Mouse (Mus musculus): ENCODE measurements around the gene Trim7. TPM values are rescaled to one million over a fixed set of nuclear protein-coding genes. Genes with fewer than 3 reads are reported as not detected.

Gene Trim7
- polyA plus RNA-seq, 1 experiment from 2014 or later: 2.1 TPM

GRCm38 (mm10) chr11:48806856-48807562 is 18.9 kb upstream of the Trim7 start:
- ATAC-seq (ENCODE audit: low FRiP score): peak; percentile 48
- H3K9me3 ChIP-seq (replicated peaks): no peaks in the 10 kb centered on the region
- H3K27ac ChIP-seq (replicated peaks): no peak overlapping the region
- H3K4me1 ChIP-seq: peaks cover 14% of the 10 kb centered on the region
- 60% methylated on average over 21 of the region's 21 CpGs for WGBS
- no peak overlapping the region for H3K9ac ChIP-seq (replicated peaks)
- H3K27me3 ChIP-seq (replicated peaks): no peaks in the 10 kb centered on the region
- no peak overlapping the region for H3K4me3 ChIP-seq (replicated peaks)
- H3K36me3 ChIP-seq: peaks cover 95% of the 10 kb centered on the region
- H3K4me2 ChIP-seq: no peak overlapping the region

- Histone ChIP-seq H3K9me3 (replicated peaks) (no peaks in the 10 kb centered on the region), H3K27ac (replicated peaks) (no peak overlapping the region), H3K36me3 (peaks cover 94% of the 10 kb centered on the region), H3K4me1 (peaks cover 6% of the 10 kb centered on the region), H3K27me3 (replicated peaks) (no peaks in the 10 kb centered on the region), H3K4me3 (replicated peaks) (no peak overlapping the region), H3K4me2 (no peak overlapping the region), H3K9ac (replicated peaks) (no peak overlapping the region)
- 67% methylated on average over 14 of the region's 14 CpGs for WGBS
- ATAC-seq (ENCODE audit: low FRiP score): peak; percentile 26; the same call in 1 of the 2 replicates
Observed at GRCm38 (mm10) chr11:48807563-48808303, 18.2 kb upstream of the Trim7 start.

GRCm38 (mm10) chr11:48808304-48808646 is 17.7 kb upstream of the Trim7 start:
- Histone ChIP-seq H3K4me2 (no peak overlapping the region), H3K27me3 (replicated peaks) (no peaks in the 10 kb centered on the region), H3K36me3 (peaks cover 91% of the 10 kb centered on the region), H3K4me3 (replicated peaks) (no peak overlapping the region), H3K9me3 (replicated peaks) (no peaks in the 10 kb centered on the region), H3K9ac (replicated peaks) (no peak overlapping the region), H3K4me1 (peaks cover 3% of the 10 kb centered on the region), H3K27ac (replicated peaks) (no peak overlapping the region)
- ATAC-seq (ENCODE audit: low FRiP score): no peak

- no peak for ATAC-seq (ENCODE audit: low FRiP score)
- Histone ChIP-seq H3K4me2 (no peak overlapping the region), H3K27me3 (replicated peaks) (no peaks in the 10 kb centered on the region), H3K4me3 (replicated peaks) (no peak overlapping the region), H3K9me3 (replicated peaks) (no peaks in the 10 kb centered on the region), H3K4me1 (peaks cover 8% of the 10 kb centered on the region), H3K27ac (replicated peaks) (no peak overlapping the region), H3K36me3 (peaks cover 85% of the 10 kb centered on the region), H3K9ac (replicated peaks) (no peak overlapping the region)
- WGBS: 74% methylated on average over 16 of the region's 16 CpGs
Observed at GRCm38 (mm10) chr11:48808737-48809433, 17.1 kb upstream of the Trim7 start.

GRCm38 (mm10) chr11:48809434-48809830 is 16.5 kb upstream of the Trim7 start:
- Histone ChIP-seq H3K27ac (replicated peaks) (no peak overlapping the region), H3K4me2 (no peak overlapping the region), H3K9ac (replicated peaks) (no peak overlapping the region), H3K36me3 (peaks cover 80% of the 10 kb centered on the region), H3K27me3 (replicated peaks) (no peaks in the 10 kb centered on the region), H3K4me3 (replicated peaks) (no peak overlapping the region), H3K9me3 (replicated peaks) (no peaks in the 10 kb centered on the region), H3K4me1 (peaks cover 12% of the 10 kb centered on the region)
- WGBS: 75% methylated on average over 4 of the region's 4 CpGs
- no peak for ATAC-seq (ENCODE audit: low FRiP score)

- 94% methylated on average over 2 of the region's 2 CpGs for WGBS
- Histone ChIP-seq H3K27ac (replicated peaks) (no peak overlapping the region), H3K9me3 (replicated peaks) (no peaks in the 10 kb centered on the region), H3K27me3 (replicated peaks) (no peaks in the 10 kb centered on the region), H3K36me3 (peaks cover 77% of the 10 kb centered on the region), H3K4me3 (replicated peaks) (no peak overlapping the region), H3K4me2 (no peak overlapping the region), H3K9ac (replicated peaks) (no peak overlapping the region), H3K4me1 (peaks cover 19% of the 10 kb centered on the region)
- ATAC-seq (ENCODE audit: low FRiP score): no peak
Observed at GRCm38 (mm10) chr11:48810142-48810541, 15.8 kb upstream of the Trim7 start.

- H3K9ac ChIP-seq (replicated peaks): no peak overlapping the region
Observed at GRCm38 (mm10) chr11:48813782-48814181, 12.2 kb upstream of the Trim7 start.

GRCm38 (mm10) chr11:48815851-48816250 is 10.1 kb upstream of the Trim7 start:
- Histone ChIP-seq H3K9ac (replicated peaks) (peak overlapping the region; percentile 76), H3K4me1 (peaks cover 32% of the 10 kb centered on the region), H3K4me2 (peak overlapping the region; percentile 85), H3K27me3 (replicated peaks) (no peaks in the 10 kb centered on the region), H3K4me3 (replicated peaks) (peak overlapping the region; percentile 86), H3K27ac (replicated peaks) (0 out of 2 replicates have a peak overlapping the region, but pooled peaks have one; percentile 8), H3K36me3 (peaks cover 24% of the 10 kb centered on the region), H3K9me3 (replicated peaks) (no peaks in the 10 kb centered on the region)
- WGBS: 77% methylated on average over 16 of the region's 16 CpGs
- no peak for ATAC-seq (ENCODE audit: low FRiP score)

More at GRCm38 (mm10) chr11:48813782-48814181, 12.2 kb upstream of the Trim7 start:
- Histone ChIP-seq H3K4me3 (replicated peaks) (no peak overlapping the region), H3K4me1 (peaks cover 32% of the 10 kb centered on the region), H3K27ac (replicated peaks) (no peak overlapping the region), H3K27me3 (replicated peaks) (no peaks in the 10 kb centered on the region), H3K9me3 (replicated peaks) (no peaks in the 10 kb centered on the region), H3K4me2 (no peak overlapping the region), H3K36me3 (peaks cover 42% of the 10 kb centered on the region)
- ATAC-seq (ENCODE audit: low FRiP score): no peak

GRCm38 (mm10) chr11:48816281-48816781 is 9.6 kb upstream of the Trim7 start:
- WGBS: 3% methylated on average over 23 of the region's 23 CpGs
- peak overlapping the region; percentile 85 for H3K4me2 ChIP-seq

GRCm38 (mm10) chr11:48816800-48817665 is 8.9 kb upstream of the Trim7 start, which contains the start of gene Trim41:
TSS of gene Trim41 (minus strand) at chr11:48817353.
- H3K4me1 ChIP-seq: peaks cover 32% of the 10 kb centered on the region
- H3K9me3 ChIP-seq (replicated peaks): no peaks in the 10 kb centered on the region
- peak within 1 kb of the TSS; percentile 85 for H3K4me2 ChIP-seq
- H3K4me3 ChIP-seq (replicated peaks): peak within 1 kb of the TSS; percentile 86
- H3K27me3 ChIP-seq (replicated peaks): no peaks in the 10 kb centered on the region
- ATAC-seq (ENCODE audit: low FRiP score): peak; percentile 97
- under 1% methylated on average over 76 of the region's 77 CpGs for WGBS
- peak within 1 kb of the TSS; percentile 81 for H3K9ac ChIP-seq (replicated peaks)
- H3K27ac ChIP-seq (replicated peaks): peak within 1 kb of the TSS; percentile 99
- H3K36me3 ChIP-seq: peaks cover 12% of the 10 kb centered on the region

More at GRCm38 (mm10) chr11:48816281-48816781, 9.6 kb upstream of the Trim7 start:
- peak overlapping the region; percentile 86 for H3K4me3 ChIP-seq (replicated peaks)
- H3K27ac ChIP-seq (replicated peaks): peak overlapping the region; percentile 99
- no peaks in the 10 kb centered on the region for H3K27me3 ChIP-seq (replicated peaks)
- H3K4me1 ChIP-seq: peaks cover 32% of the 10 kb centered on the region
- peak; percentile 67 for ATAC-seq (ENCODE audit: low FRiP score)
- peaks cover 19% of the 10 kb centered on the region for H3K36me3 ChIP-seq
- peak overlapping the region; percentile 76 for H3K9ac ChIP-seq (replicated peaks)
- no peaks in the 10 kb centered on the region for H3K9me3 ChIP-seq (replicated peaks)

GRCm38 (mm10) chr11:48817794-48818193 is 8.1 kb upstream of the Trim7 start:
- Histone ChIP-seq H3K36me3 (peaks cover 7% of the 10 kb centered on the region; the same call in 1 of the 2 replicates), H3K9me3 (replicated peaks) (no peaks in the 10 kb centered on the region), H3K4me1 (peaks cover 32% of the 10 kb centered on the region), H3K4me3 (replicated peaks) (peak overlapping the region; percentile 86), H3K27me3 (replicated peaks) (peaks cover 6% of the 10 kb centered on the region; the same call in 1 of the 2 replicates), H3K27ac (replicated peaks) (peak overlapping the region; percentile 99), H3K4me2 (peak overlapping the region; percentile 85), H3K9ac (replicated peaks) (peak overlapping the region; percentile 81)
- 7% methylated on average over 9 of the region's 9 CpGs for WGBS
- no peak for ATAC-seq (ENCODE audit: low FRiP score)
